Mouse (Mus musculus): ENCODE results near the gene Washc2. TPM values are rescaled to one million over a fixed set of nuclear protein-coding genes. Genes with fewer than 3 reads are reported as not detected.
"Not testable (repeated sequence)": the region's sequence is repeated elsewhere in the genome, so short reads cannot be mapped to it uniquely, and the experiment has no call there.

The Washc2 gene
- 10 to 100 TPM; 59.0 to 70.2 (median 63.3) TPM for total RNA-seq (2022)

DNA sequence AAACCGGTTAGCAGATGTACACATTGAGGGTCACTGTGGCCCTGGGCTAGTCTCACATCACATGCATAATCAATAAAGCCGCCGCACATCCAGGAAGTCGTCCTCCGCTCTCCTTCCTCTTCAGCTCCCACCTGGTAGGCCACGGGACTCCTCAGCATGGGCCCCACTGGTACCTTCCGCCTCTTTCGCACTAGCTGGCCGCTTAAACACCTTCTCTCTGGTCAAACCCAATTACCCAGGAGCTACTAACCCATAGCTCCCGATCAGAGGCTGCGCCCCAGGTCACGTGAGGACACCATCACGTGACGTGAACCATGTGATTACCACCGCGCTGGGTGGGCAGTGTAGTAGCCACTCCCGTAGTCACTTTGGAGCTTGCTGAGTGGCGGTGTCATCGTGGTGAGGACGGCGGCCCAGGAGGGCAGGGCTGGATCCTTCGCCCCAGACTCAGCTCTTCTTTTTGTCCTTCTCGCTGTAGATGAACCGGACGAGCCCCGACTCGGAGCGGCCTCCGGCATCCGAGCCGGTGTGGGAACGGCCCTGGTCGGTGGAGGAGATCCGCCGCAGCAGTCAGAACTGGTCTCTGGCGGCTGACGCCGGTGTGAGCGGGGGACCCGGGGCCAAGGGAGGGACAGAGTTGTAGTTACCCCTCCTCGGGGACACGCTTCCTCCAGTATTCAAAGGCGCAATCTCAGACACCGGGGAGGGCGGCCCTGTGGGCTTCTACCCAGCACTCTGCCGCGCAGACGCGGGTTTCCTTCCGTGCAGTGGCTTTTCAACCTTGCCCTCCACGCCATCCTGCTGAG, at the start of gene Washc2:
TSS of gene Washc2 (plus strand) at position 310 of the 806 bp plus-strand sequence.
- DNase-seq = peak; percentile 95

DNA sequence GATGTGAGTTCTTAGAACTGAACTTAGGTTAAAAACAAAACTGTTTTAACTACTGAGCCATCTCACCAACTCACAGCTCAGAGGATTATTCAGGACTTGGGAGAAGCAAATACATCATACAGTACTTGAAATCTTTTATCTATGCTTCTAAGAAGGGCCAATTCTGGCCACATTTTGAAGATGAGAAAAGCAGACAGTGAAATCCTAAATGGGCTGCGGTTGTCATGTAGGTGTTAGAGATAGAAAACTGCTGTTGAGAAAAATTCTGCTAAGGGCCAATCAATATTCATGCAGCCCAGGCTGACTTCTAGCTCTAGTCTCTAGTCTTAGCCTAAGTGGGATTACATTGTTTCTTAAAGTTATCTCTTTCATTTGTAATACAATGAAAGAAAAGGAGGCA, 41.5 kb upstream of the Washc2 start:
- no peak for DNase-seq

DNA sequence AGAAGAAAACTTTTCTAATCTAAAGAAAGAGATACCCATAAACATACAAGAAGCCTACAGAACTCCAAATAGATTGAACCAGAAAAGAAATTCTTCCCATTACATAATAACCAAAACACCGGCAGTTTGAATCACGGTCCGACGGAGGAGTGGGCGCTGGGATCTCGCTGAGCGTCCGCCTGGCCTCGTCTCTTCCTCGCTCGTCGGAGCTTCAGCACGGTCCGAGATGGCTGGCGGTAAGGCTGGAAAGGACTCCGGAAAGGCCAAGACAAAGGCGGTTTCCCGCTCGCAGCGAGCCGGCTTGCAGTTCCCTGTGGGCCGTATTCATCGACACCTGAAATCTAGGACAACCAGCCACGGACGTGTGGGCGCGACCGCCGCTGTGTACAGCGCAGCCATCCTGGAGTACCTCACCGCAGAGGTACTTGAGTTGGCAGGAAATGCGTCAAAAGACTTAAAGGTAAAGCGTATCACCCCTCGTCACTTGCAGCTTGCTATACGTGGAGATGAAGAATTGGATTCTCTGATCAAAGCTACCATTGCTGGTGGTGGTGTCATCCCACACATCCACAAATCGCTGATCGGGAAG, 34.2 kb upstream of the Washc2 start:
- not testable (repeated sequence) for DNase-seq

DNA sequence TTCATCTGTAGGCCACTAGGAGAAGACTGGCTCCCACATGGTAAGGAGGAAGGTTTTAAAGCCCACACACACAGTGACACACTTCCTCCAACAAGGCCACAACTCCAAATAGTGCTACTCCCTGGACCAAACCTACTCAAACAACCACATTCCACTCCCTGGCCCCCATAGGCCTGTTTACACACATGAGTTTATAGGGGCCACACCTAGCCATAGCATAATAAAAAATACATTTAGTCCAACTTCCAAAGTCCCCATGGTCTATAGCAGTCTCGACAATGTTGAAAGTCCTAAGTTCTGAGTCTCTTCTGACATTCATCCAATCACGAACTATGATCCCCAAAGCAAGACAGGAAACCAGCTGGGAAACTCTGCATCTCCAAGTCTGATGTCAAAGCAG, 29.5 kb upstream of the Washc2 start:
- DNase-seq = no peak

DNA sequence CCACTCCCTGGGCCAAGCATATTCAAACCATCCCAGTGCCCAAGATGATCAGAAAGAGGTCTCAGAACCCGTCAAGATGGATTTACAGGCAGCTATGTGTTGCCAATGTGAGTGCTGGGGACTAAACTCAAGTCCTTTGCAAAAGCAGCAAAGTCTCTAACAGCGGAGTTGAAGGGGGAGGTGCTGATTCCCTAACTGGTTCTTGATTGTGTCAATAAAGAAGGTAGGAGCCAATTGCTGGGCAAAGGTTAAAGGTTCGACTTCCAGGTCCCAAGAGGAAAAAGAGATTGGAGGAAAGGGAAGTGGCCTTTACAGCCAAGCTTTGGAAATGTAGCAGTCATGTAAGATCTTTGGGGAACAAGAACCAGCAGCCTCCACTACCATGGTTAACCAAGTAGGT, 27.1 kb upstream of the Washc2 start:
- no peak for DNase-seq

DNA sequence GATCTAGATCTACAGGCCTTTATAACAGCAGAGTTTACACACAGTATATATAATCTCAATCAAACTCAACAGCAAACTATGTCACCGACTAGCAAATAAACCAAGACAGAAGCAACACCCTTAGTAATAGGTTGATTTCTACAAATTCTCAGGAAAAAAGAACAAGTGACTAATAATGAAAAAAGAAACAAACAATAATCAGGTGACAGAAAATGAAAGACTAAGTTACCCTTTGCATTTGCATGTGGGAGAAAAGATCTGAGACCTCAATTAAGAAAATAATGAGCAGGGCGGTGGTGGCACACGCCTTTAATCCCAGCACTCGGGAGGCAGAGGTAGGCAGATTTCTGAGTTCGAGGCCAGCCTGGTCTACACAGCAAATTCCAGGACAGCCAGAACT, 24.3 kb upstream of the Washc2 start:
- DNase-seq = no peak

DNA sequence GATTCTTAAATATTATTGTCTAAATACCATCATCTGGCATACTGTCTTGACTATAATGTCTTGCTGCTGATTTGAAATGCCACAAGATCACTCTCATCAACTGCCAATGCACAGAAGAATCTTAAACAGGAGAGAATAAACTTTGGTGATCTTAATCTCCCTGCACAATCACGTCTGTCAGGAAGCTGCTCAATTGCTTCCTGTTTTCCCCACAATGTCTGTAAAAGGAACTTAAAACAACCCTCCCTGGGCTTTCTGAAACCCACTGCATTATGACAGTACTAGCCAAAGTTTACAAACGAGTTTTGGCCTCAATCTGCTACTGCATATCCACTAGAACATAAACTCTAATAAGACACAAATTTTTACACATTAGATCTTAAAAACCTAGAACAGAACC, 21.4 kb upstream of the Washc2 start:
- no peak for DNase-seq

DNA sequence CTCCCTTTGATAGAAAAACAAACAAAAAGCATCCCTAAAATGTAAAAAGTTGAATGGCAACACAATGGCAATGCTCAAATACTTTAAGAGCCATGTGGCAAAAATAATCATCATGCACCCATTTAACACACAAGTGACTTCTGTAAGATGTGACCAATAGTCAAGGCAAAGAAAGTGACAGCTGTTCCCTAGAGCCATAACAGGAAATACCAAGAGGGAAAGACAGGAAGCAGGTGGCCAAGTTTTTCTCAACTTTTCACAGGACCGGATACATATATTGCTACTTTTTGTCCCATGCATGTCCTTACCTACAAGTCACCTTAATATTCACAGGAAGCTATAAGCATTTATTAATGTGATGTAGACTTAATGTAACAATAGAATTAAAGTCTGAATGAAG, 18.4 kb upstream of the Washc2 start:
- DNase-seq = no peak

DNA sequence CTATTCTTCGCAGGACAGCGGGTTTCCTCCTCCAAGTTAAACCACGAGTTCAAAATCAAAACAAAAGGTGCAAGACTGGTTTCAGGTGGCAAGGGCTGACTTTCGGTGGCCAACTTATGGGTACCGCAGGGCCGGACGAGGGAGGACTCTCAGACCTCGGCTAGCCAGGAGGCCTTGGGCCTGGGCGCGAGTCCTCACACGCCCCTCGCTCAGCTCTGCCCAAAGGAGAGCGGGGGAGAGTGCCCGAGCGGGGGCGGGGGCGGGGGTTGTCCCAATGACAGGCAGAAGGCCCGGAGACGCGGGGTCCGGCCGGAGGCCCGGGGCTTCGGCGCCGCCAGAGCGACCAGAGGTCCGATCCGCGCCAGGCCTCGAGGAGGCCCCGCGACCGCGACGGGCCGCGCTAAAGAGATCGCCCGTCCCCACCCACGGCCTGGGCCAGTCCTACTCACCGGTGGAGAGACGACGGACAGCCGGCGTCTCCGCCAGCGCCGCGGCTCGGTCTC, 15.0 kb upstream of the Washc2 start:
- no peak for DNase-seq

DNA sequence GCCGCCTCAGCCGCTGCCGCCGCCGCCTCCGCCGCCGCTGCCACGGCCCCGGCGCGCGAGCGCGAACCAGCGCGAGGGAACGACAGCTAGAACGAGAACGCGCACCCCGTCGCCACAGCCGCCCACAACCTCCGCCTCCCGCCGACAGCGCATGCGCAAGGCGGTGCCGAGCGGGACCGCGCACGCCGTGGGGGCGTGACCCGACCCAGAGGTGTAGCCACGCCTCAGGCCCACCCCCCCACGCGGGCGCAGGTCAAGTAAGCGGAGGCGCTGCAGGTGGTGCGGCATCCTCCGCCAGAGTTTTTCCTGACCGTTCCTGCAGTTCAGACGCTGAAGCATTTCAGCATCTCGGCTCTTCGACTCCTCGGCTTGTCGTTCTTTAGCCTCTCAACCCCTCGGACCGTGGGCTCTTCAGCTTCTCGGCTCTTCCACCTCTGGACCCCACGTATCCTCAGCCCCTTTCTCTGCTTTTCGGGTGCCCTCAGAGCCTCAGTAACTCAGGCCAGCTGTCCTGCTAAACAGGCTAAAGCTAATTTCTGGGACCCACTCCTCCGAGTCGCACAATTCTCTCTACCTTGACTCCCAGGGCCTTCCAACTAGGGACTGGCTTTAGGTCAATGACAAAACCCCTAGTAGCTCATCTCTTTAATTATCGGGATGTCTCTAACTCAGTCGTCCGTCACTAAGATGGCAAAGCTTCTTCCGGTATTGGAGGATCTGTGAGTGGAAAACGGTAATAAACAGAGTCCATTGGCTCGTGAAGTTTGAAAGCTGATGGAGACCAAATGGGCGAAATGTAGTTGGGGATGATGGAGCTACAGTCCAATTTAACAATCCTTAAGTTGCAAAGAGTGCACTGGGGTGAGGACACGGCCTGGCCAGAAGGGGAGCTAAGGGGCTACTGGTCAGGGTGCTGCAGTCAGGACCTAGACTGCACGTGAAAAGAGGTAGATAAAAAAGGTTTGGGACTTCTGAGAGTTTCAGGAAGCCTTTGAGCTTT, 14.1 kb upstream of the Washc2 start, which contains the start of gene Tmcc1:
TSS of gene Tmcc1 (minus strand) at position 93 of the 1,000 bp plus-strand sequence.
- DNase-seq = peak; percentile 97

DNA sequence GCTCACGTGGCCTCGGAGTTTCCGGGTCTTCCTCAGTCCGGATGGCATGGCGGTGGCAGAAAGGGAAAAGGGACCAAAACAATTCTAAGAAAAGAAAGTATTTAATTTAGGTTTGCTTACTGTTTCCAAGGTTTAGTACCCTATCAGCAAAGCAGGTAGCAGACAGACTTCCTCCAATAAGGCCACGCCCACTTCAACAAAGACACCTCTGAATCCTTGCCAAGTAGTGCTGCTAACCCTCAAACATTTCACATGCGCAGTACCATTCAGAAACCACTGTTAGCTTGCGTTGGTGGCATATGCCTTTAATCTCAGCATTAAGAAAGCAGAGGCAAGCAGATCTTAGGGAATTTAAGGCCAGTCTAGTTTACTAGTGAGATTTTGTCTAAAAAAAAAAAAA, 12.0 kb upstream of the Washc2 start:
- DNase-seq = no peak

DNA sequence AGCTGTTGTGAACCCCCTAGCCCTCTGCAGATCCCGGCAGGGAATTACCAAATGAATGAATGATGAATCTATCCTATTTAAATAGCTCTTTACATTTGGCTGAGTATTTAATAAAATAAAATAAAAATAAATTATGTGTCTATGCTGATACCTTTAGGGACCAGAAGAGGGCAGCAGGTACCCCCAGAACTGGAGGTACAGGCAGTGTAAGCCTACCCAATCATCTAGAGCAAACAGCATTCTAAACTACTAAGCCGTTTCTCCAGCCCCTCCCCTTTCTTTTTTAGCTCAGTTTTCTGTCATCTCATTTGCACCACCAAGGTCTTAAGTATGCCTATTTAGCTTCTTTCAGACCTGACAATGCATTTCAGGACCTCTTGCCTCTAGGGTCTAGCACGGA, 9.7 kb upstream of the Washc2 start:
- DNase-seq = no peak

DNA sequence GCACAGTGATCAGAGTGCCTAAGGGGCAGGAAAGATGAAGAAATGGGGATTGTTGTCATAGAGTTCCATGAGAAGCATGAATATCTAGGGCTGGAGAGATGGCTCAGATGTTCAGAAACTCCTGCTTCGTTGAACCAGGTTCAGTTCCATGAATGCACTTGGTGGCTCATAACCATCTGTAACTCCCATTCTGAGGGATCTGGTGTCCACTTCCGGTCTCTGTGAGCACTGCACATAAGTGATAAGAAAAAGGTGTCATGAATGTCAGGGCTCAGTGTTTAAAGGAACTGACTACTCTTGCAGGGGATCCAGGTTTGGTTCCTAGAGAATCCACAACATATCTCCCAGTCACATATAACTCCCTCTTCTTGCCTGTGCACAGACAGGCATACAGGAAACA, 8.2 kb upstream of the Washc2 start:
- no peak for DNase-seq

DNA sequence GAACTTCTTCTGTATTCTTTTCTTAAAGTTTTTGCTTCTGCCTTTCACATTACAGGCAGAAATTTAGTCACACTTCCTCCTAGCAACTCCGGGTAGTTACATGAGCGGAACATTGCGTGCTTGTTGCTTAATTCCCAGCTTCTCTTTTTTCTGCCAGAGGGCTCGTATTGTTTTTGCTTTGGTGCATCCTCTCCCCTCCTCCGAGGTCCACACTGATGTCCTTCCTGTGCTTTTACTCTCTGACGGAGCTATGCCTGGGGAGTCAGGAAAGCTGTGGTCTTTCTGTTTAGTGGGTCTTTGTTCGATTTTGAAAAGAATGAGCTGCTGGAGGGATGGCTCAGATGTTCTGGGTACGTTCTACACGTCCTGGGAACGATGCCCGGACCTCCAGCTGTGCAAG, 19.9 kb downstream of the Washc2 start:
- no peak for DNase-seq

DNA sequence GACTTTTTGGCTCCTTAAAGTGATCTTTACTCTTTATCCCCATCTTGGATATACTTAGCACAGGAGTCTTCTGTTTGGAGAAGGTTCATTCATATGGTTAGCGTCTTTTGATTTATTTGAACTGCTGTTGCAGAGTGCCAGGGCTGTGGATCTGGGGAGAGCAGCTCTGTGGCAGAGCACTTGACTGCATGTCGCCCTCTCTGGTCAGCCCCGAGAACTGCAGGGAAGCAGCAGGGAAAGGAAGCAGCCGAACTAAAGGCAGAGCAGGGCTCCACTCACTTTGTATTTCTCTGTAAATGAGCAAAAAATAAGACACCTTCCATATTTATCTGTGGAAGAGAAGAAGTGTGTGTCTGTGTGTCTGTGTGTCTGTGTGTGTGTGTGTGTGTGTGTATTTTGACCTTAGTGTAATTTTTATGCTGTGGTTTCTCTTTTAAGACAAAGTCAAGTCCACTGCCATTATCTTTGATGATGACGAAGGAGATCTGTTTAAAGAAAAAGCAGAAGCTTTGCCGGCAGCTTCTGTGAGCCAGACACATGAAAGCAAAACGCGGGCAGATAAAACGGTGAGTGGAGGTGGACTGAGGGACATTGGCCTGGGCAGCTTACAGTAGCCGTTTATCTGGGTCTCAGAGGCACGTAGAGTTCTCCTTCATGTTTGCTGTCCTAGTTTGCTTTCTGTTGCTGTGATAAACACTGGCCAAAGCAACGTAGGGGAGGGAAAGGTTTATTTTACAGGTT, 21.1 kb downstream of the Washc2 start:
- peak; percentile 45 for DNase-seq

DNA sequence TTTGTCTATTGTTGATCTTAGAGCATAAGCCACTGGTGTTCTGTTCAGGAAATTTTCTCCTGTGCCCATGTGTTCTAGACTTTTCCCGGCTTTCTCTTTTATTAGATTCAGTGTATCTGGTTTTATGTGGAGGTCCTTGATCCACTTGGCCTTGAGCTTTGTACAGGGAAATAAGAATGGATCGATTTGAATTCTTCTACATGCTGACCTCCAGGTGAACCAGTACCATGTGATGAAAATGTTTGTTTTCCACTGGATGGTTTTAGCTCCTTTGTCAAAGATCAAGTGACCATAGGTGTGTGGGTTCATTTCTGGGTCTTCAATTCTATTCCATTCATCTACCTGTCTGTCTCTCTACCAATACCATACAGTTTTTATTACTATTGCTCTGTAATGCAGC, 27.0 kb downstream of the Washc2 start:
- not testable (repeated sequence) for DNase-seq

DNA sequence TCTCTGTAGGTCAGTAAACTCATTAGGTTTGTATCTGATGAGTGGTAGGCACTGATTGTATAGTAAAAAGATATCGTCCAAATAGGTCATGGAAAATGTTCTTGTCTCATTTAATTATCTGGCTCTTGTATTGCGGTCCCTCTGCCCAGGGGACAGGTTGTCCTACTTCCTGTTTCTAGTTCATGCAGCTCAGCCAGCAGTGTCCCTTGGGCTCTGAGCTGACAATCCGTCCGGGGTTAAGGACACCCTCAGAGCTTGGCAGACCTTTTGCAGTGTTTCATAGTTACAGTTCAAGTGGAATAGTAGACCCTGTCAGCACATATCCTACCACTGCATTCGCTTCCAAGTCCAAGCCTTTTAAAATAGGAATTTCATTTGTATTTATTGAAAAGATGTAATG, 27.5 kb downstream of the Washc2 start:
- DNase-seq = no peak

DNA sequence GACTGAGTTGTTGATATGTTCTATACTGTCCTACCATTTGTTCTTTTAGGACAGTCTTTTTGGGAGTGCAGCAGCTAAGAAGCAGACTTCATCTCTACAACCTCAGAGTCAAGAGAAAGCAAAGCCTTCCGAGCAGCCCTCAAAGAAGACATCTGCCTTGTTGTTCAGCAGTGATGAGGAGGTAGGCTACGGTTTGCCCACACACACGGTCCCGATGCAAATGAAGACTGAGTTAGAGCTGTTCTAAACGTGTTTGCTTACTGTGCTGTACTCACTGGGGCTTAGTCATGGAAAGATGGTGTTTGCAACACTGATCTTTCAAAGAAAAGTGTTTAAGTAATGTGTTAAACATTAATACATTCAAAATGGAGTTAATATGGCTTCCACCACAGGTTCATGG, 30.2 kb downstream of the Washc2 start:
- DNase-seq = no peak

DNA sequence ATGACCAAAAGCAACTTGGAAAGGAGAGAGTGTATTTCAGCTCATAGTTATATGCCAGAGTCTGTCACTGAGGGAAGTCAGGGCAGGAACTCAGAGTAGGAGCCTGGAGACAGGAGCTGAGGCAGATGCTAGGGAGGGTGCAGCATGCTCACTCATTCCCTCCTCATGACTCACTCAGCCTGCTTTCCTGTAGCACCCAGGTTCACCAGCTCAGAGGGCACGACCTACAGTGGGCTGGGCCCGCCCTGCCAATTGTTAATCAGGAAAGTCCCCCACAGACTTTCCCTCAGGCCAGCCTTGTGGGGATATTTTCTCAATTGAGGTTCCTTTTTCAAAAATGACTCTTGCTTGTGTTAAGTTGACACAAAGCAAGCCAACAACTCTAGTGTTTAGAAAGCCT, 32.5 kb downstream of the Washc2 start:
- no peak for DNase-seq

DNA sequence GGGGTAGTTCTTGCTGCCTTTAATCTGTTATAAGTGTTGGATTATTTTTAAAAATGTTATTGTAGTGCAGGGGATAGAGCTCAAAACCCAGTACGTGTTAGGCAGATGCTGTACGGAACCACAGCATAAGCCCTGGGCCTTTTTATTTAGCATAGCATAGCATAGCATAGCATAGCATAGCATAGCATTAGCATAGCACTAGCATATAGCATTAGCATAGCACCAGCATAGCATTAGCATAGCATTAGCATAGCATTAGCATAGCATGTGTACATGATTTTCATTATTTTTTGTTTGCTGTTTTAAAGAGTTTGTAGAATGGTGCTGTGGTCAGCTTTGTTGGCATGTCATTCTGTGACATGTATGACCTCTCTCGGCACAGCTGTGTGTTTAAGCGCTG, 51.8 kb downstream of the Washc2 start:
- no peak for DNase-seq

DNA sequence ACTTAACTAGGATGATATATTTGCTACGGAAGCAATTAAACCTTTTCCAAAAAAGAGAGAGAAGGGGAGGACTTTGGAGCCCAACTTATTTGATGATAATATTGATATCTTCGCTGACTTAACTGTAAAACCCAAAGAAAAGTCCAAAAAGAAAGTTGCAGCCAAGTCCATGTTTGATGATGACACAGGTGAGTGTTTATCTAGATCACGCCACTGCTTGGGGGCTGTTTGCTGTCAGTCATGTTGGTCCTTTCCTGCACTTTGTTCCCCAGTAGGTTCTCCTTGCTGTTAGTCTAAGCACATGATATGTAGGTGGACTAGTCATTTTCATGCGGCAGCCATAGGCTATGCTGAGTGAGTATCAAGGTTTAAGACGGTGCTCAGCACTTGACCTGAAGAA, 52.6 kb downstream of the Washc2 start:
- DNase-seq = no peak

DNA sequence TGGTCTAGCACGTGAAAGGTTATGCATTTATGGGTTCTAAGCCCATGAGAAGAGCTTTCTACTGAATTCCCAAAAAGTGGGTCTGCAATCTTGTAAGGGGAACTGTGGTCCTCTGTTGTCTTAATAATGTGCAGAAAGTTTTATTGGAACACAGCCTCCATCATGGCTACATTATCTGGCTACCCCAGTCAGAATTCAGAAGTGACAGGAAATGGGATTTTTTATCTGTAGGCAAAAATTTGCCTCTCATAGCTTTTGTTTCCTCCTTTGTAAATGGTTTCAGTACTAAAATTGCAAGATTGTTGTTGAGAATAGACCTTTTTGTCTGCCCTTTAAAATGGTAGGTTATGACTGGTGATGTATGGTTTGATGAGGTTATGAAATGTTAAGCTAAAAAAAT, 55.0 kb downstream of the Washc2 start:
- DNase-seq = no peak

Measured in adrenal gland, adult 8-10 months (tissue).